Mouse (Mus musculus): ENCODE measurements around the gene Dynlrb1. TPM values are rescaled to one million over a fixed set of nuclear protein-coding genes. Genes with fewer than 3 reads are reported as not detected.

Dynlrb1 gene
- total RNA-seq (2012; rRNA removed) (175 and 193 TPM in 2 replicates), polyA plus RNA-seq (2012; ENCODE audit: insufficient read depth in 1 of 2, insufficient read length in 2 of 2, low read depth in 1 of 2, low replicate concordance in 2 of 2, missing spikeins in 1 of 2) (100 to 1,000 TPM in 1 of 2 experiments, not detected in 1; 329 TPM)

DNA sequence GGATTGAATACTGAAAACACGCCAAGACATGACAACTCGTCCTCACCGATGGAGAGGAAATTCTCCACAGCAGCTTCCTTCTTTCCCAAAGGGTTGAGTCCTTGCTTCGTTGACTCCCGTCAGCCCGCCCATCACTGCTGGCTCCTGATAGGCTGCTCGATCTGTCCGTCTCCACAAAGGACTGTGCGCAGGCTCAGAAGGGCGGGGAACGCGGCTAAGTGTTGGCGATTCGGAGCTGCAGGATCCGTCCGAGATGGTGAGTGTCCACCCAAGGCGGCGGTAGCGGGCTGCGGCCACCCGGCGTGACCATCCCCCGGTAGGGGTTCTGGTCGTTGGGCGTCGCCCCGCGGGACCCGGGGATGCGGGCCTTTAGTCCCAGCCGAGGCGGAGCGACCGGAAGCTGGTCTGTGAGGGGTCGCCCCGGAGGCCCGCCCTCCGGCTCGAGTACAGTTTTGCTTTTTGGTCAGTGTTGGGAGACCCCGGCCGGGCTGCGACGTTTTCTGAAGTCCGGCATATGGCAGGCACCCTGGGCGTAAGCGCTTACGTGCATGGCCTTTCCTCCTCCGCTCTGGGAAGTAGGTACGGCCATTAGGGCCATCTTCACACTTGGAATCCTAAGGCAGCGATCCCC lies at the start of gene Dynlrb1:
Gene Dynlrb1, plus strand, starts transcription at position 172 of the 631 bp plus-strand sequence.
- H3K9ac ChIP-seq (ENCODE audit: control insufficient read depth, low read depth, low read length, poor library complexity, severe bottlenecking), result peak within 1 kb of the TSS; percentile 92
- H3K27me3 ChIP-seq (ENCODE audit: control insufficient read depth in 1 of 2, insufficient read depth in 2 of 2, low read length in 2 of 2), result no peaks in the 10 kb centered on the region
- H3K27ac ChIP-seq (ENCODE audit: control insufficient read depth, low read depth, low read length), result peak within 1 kb of the TSS; percentile 57
- H3K36me3 ChIP-seq (ENCODE audit: control insufficient read depth in 1 of 2, insufficient read depth in 2 of 2, low read length in 2 of 2), result peaks cover 0 to 2% of the 10 kb centered on the region in 2 experiments; a peak in 1 of 4 replicates
- peaks cover 0 to 18% of the 10 kb centered on the region in 2 experiments; a peak in 2 of 4 replicates for H3K4me1 ChIP-seq (ENCODE audit: control insufficient read depth in 1 of 2, insufficient read depth in 2 of 2, low read length in 2 of 2)
- H3K79me2 ChIP-seq (ENCODE audit: control insufficient read depth, insufficient read depth, low read length, poor library complexity), result peaks cover 32% of the 10 kb centered on the region
- peak; percentile 97 for DNase-seq (ENCODE audit: low read depth, low spot score)
- H3K9me3 ChIP-seq (replicated peaks; ENCODE audit: insufficient read depth, low read length), result no peaks in the 10 kb centered on the region
- H3K4me3 ChIP-seq (ENCODE audit: control insufficient read depth in 1 of 2, insufficient read depth in 1 of 2, low read depth in 2 of 2, low read length in 2 of 2), result peak within 1 kb of the TSS; percentile 86 to 97
- TF ChIP-seq CTCF (IDR thresholded peaks at IDR 0.05 in 2 of 3, conservative IDR thresholded peaks at IDR 0.05 in 1 of 3; ENCODE audit: control insufficient read depth in 1 of 3, insufficient read depth in 1 of 3, low read depth in 2 of 3, low read length in 3 of 3, poor library complexity in 1 of 3, severe bottlenecking in 1 of 3) (no peak), NRF1 (IDR thresholded peaks at IDR 0.05; ENCODE audit: insufficient read depth, low read depth, low read length, poor library complexity, severe bottlenecking) (peak; percentile 84), ZMIZ1 (IDR thresholded peaks at IDR 0.05; ENCODE audit: low read depth, low read length) (no peak), RAD21 (IDR thresholded peaks at IDR 0.05; ENCODE audit: low read depth, low read length) (no peak), JUND (IDR thresholded peaks at IDR 0.05; ENCODE audit: low read depth, low read length) (no peak), ETS1 (IDR thresholded peaks at IDR 0.05; ENCODE audit: low read depth, low read length) (no peak), SMC3 (IDR thresholded peaks at IDR 0.05; ENCODE audit: low read depth, low read length) (no peak), USF1 (IDR thresholded peaks at IDR 0.05; ENCODE audit: low read depth, low read length) (no peak), MXI1 (IDR thresholded peaks at IDR 0.05; ENCODE audit: low read depth, low read length) (no peak; the same call in none of the 2 replicates), HCFC1 (IDR thresholded peaks at IDR 0.05; ENCODE audit: low read depth, low read length) (peak; percentile 79), SIN3A (IDR thresholded peaks at IDR 0.05; ENCODE audit: low read length) (peak; percentile 58; the same call in 1 of the 2 replicates), KAT2A (conservative IDR thresholded peaks at IDR 0.05; ENCODE audit: low read depth, low read length) (no peak), NELFE (IDR thresholded peaks at IDR 0.05; ENCODE audit: low read depth, low read length) (peak; percentile 78), UBTF (IDR thresholded peaks at IDR 0.05; ENCODE audit: borderline replicate concordance, insufficient read depth, low read depth, low read length) (no peak), USF2 (IDR thresholded peaks at IDR 0.05; ENCODE audit: borderline replicate concordance in 1 of 2, insufficient read depth in 1 of 2, low read depth in 1 of 2, low read length in 2 of 2) (no peak), E2F4 (IDR thresholded peaks at IDR 0.05; ENCODE audit: borderline replicate concordance, low read depth, low read length) (no peak), POLR2AphosphoS2 (IDR thresholded peaks at IDR 0.05; ENCODE audit: low read length) (peak; percentile 82), MYC (IDR thresholded peaks at IDR 0.05; ENCODE audit: low read depth, low read length) (no peak), TAL1 (IDR thresholded peaks at IDR 0.05; ENCODE audit: low read length) (no peak), MYB (IDR thresholded peaks at IDR 0.05; ENCODE audit: low read depth, low read length) (no peak), TBP (IDR thresholded peaks at IDR 0.05; ENCODE audit: low read depth, low read length) (peak; percentile 85), TCF12 (IDR thresholded peaks at IDR 0.05; ENCODE audit: low read depth, low read length) (peak; percentile 52), MEF2A (IDR thresholded peaks at IDR 0.05; ENCODE audit: extremely low read depth, insufficient replicate concordance, low read depth, low read length, poor library complexity, severe bottlenecking) (no peak), MAX (IDR thresholded peaks at IDR 0.05; ENCODE audit: low read length) (no peak), MAFK (IDR thresholded peaks at IDR 0.05; ENCODE audit: borderline replicate concordance, low read depth, low read length) (no peak), ELF1 (IDR thresholded peaks at IDR 0.05; ENCODE audit: low read depth, low read length) (peak; percentile 46; the same call in 1 of the 2 replicates), MAZ (IDR thresholded peaks at IDR 0.05; ENCODE audit: low read depth, low read length) (no peak), ZKSCAN1 (IDR thresholded peaks at IDR 0.05; ENCODE audit: low read depth, low read length) (no peak), ZC3H11A (IDR thresholded peaks at IDR 0.05; ENCODE audit: low read depth, low read length) (no peak), RCOR1 (IDR thresholded peaks at IDR 0.05; ENCODE audit: low read depth, low read length) (no peak), CHD1 (IDR thresholded peaks at IDR 0.05; ENCODE audit: low read depth, low read length) (no peak), CHD2 (IDR thresholded peaks at IDR 0.05; ENCODE audit: low read length) (no peak), EP300 (IDR thresholded peaks at IDR 0.05; ENCODE audit: low read depth in 1 of 2, low read length in 2 of 2) (no peak), GABPA (IDR thresholded peaks at IDR 0.05; ENCODE audit: low read depth, low read length) (no peak), POLR2AphosphoS5 (IDR thresholded peaks at IDR 0.05; ENCODE audit: borderline replicate concordance, low read depth, low read length) (no peak), ZNF384 (IDR thresholded peaks at IDR 0.05; ENCODE audit: low read depth, low read length) (no peak)
